Mouse (Mus musculus) myocyte (in vitro differentiated cells): ENCODE measurements around the gene Fam222a. TPM values are rescaled to one million over a fixed set of nuclear protein-coding genes. Genes with fewer than 3 reads are reported as not detected.
A peak's percentile ranks its signal among the peaks of the same experiment; 100 is the strongest.

ENCODE experiments used
- H3K27me3 ChIP-seq: one replicate; pipeline ENCODE4 v1.6.1; 2011; ENCODE audit not compliant: control insufficient read depth, insufficient read depth, insufficient read length
- H3K36me3 ChIP-seq: one replicate; pipeline ENCODE4 v1.6.1; 2011; ENCODE audit not compliant: control insufficient read depth, insufficient read depth
- H3K4me2 ChIP-seq: one replicate; pipeline ENCODE4 v1.6.1; 2011; ENCODE audit warnings: low read depth, control low read depth
- H3K4me3 ChIP-seq: one replicate; pipeline ENCODE4 v1.5.1; 2011; ENCODE audit warnings: mild to moderate bottlenecking, control low read depth, moderate library complexity
- H3K79me2 ChIP-seq: one replicate; pipeline ENCODE4 v1.6.1; 2011; ENCODE audit not compliant: control insufficient read depth, insufficient read depth
- H3ac ChIP-seq: one replicate; pipeline ENCODE4 v1.6.1; 2011; ENCODE audit not compliant: control insufficient read depth, insufficient read length
- CEBPB ChIP-seq: IDR thresholded peaks from 2 replicates; pipeline ENCODE4 v1.6.1; 2011; ENCODE audit warnings: mild to moderate bottlenecking, moderate library complexity; ENCODE audit not compliant: poor library complexity, insufficient read depth, severe bottlenecking
- E2F4 ChIP-seq: IDR thresholded peaks from one replicate; pipeline ENCODE4 v1.6.1; 2011; ENCODE audit warnings: mild to moderate bottlenecking, control low read depth, moderate library complexity; ENCODE audit not compliant: insufficient read depth
- MAX ChIP-seq: IDR thresholded peaks from one replicate; pipeline ENCODE4 v1.6.1; 2011; ENCODE audit warnings: low read depth, mild to moderate bottlenecking, control low read depth
- MYOD1 ChIP-seq, 3 experiments: IDR thresholded peaks; one replicate each; pipeline ENCODE4 v1.6.1; 2011; ENCODE audit warnings: control low read depth in 2 of 3, low read depth in 2 of 3, mild to moderate bottlenecking in 2 of 3, moderate library complexity in 1 of 3; ENCODE audit not compliant: insufficient read length in 2 of 3, control insufficient read depth in 1 of 3
- MYOG ChIP-seq, 3 experiments: IDR thresholded peaks; one replicate each; pipeline ENCODE4 v1.6.1; 2011; ENCODE audit warnings: control low read depth in 2 of 3, low read depth in 2 of 3, mild to moderate bottlenecking in 2 of 3; ENCODE audit not compliant: insufficient read length in 2 of 3, control insufficient read depth in 1 of 3, insufficient read depth in 1 of 3
- POLR2A ChIP-seq: IDR thresholded peaks from one replicate; pipeline ENCODE4 v1.6.1; 2011; ENCODE audit warnings: low read depth, mild to moderate bottlenecking, control low read depth, moderate library complexity; ENCODE audit not compliant: insufficient read length
- POLR2AphosphoS2 ChIP-seq: IDR thresholded peaks from one replicate; pipeline ENCODE4 v1.6.1; 2011; ENCODE audit warnings: low read depth, control low read depth; ENCODE audit not compliant: insufficient read length
- REST ChIP-seq: IDR thresholded peaks from one replicate; pipeline ENCODE4 v1.6.1; 2011; ENCODE audit warnings: mild to moderate bottlenecking, control low read depth, moderate library complexity; ENCODE audit not compliant: insufficient read depth, insufficient read length
- SRF ChIP-seq: IDR thresholded peaks from one replicate; pipeline ENCODE4 v1.6.1; 2011; ENCODE audit warnings: low read depth; ENCODE audit not compliant: control insufficient read depth, insufficient read length
- TCF12 ChIP-seq: IDR thresholded peaks from one replicate; pipeline ENCODE4 v1.6.1; 2011; ENCODE audit warnings: mild to moderate bottlenecking, control low read depth; ENCODE audit not compliant: poor library complexity, insufficient read depth, severe bottlenecking
- TCF3 ChIP-seq: IDR thresholded peaks from one replicate; pipeline ENCODE4 v1.6.1; 2011; ENCODE audit warnings: low read depth, control low read depth; ENCODE audit not compliant: insufficient read length
- USF1 ChIP-seq: IDR thresholded peaks from one replicate; pipeline ENCODE4 v1.6.1; 2011; ENCODE audit warnings: low read depth, mild to moderate bottlenecking, control low read depth, moderate library complexity
- polyA plus RNA-seq: library from polyadenylated mRNA; unstranded; fragments of >200 nt; fragmentation: generic; extraction: Trizol; gene quantifications from one replicate; pipeline ENCODE4 v1.2.1, GENCODE M21; 2012; ENCODE audit warnings: missing spikeins

Gene Fam222a
- polyA plus RNA-seq, 1 experiment, result 0.02 TPM

DNA sequence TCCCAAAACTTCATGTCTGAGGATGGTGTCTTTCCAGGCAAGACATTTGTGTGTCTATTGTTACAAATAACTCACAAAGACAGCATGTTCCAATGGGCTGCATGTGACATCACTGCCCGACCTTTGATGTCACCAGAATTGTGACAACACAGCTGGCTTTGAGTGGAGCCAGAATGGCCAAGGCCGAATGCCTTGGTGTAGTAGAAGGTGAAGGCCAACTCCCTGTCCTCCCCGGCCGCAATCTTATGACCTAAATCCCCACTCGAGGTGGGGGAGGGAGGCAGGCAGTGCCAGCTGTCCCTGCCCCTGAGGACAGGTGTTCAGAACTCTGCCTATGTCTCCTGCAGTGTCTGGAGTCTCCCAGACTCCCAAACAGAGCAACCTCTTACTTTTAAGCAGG is 1.0 kb downstream of the Fam222a start:
- Histone ChIP-seq H3K79me2 (no peaks in the 10 kb centered on the region), H3K4me3 (no peak overlapping the region), H3ac (no peak overlapping the region), H3K27me3 (peaks cover 75% of the 10 kb centered on the region), H3K4me2 (no peak overlapping the region), H3K36me3 (no peaks in the 10 kb centered on the region)
- TF ChIP-seq MYOG (IDR thresholded peaks at IDR 0.05; ENCODE audit: control insufficient read depth in 1 of 3, insufficient read depth in 1 of 3, insufficient read length in 2 of 3, low read depth in 2 of 3) (peak in 1 of 3 experiments; percentile 49), CEBPB (no peak), MYOD1 (IDR thresholded peaks at IDR 0.05; ENCODE audit: control insufficient read depth in 1 of 3, insufficient read length in 2 of 3, low read depth in 2 of 3) (peak in 2 of 3 experiments; percentile 37 to 60)

GRCm38 (mm10) chr5:114569918-114570670 is 2.3 kb downstream of the Fam222a start:
- Histone ChIP-seq H3K4me3 (no peak overlapping the region), H3K36me3 (no peaks in the 10 kb centered on the region), H3ac (no peak overlapping the region), H3K27me3 (peaks cover 85% of the 10 kb centered on the region), H3K4me2 (no peak overlapping the region), H3K79me2 (no peaks in the 10 kb centered on the region)
- TF ChIP-seq MYOD1 (IDR thresholded peaks at IDR 0.05; ENCODE audit: control insufficient read depth in 1 of 3, insufficient read length in 2 of 3, low read depth in 2 of 3) (no peak), MYOG (IDR thresholded peaks at IDR 0.05; ENCODE audit: control insufficient read depth in 1 of 3, insufficient read depth in 1 of 3, insufficient read length in 2 of 3, low read depth in 2 of 3) (no peak), POLR2AphosphoS2 (no peak), SRF (no peak), CEBPB (no peak), TCF12 (no peak), MAX (no peak), TCF3 (no peak), USF1 (no peak), POLR2A (no peak)

- TF ChIP-seq TCF12 (no peak), MYOG (IDR thresholded peaks at IDR 0.05; ENCODE audit: control insufficient read depth in 1 of 3, insufficient read depth in 1 of 3, insufficient read length in 2 of 3, low read depth in 2 of 3) (no peak), TCF3 (no peak), POLR2AphosphoS2 (no peak), E2F4 (no peak), USF1 (no peak)
- Histone ChIP-seq H3K79me2 (no peaks in the 10 kb centered on the region), H3K4me2 (no peak overlapping the region), H3ac (no peak overlapping the region), H3K4me3 (no peak overlapping the region), H3K36me3 (no peaks in the 10 kb centered on the region), H3K27me3 (peaks cover 86% of the 10 kb centered on the region)
These were observed 3.1 kb downstream of the Fam222a start for GRCm38 (mm10) chr5:114570791-114571450.

- Histone ChIP-seq H3K79me2 (no peaks in the 10 kb centered on the region), H3ac (no peak overlapping the region), H3K4me3 (no peak overlapping the region), H3K4me2 (no peak overlapping the region), H3K36me3 (no peaks in the 10 kb centered on the region), H3K27me3 (peaks cover 89% of the 10 kb centered on the region)
- TF ChIP-seq TCF12 (no peak), MYOG (IDR thresholded peaks at IDR 0.05; ENCODE audit: control insufficient read depth in 1 of 3, insufficient read depth in 1 of 3, insufficient read length in 2 of 3, low read depth in 2 of 3) (no peak), MAX (no peak), MYOD1 (IDR thresholded peaks at IDR 0.05; ENCODE audit: control insufficient read depth in 1 of 3, insufficient read length in 2 of 3, low read depth in 2 of 3) (no peak), SRF (no peak), CEBPB (no peak), POLR2AphosphoS2 (no peak), POLR2A (no peak), REST (no peak), E2F4 (no peak), USF1 (no peak), TCF3 (no peak)
These were observed 3.7 kb downstream of the Fam222a start for GRCm38 (mm10) chr5:114571451-114572030.
